Mouse (Mus musculus) urinary bladder, postnatal 36 days (tissue): ENCODE results near the gene Klc3.
A peak's percentile ranks its signal among the peaks of the same experiment; 100 is the strongest.

Source experiments
- DNase-seq, 2 experiments: peaks; one replicate each; pipeline ENCODE4 v3.0.0; 2022; ENCODE audit warnings: low spot score in 2 of 2, mixed read lengths in 1 of 2

Klc3 gene

GRCm38 (mm10) chr7:19403731-19404296, at the start of gene Klc3:
Klc3 (minus strand) TSS chr7:19404104.
- peak; percentile 71 to 73 for DNase-seq

DNA sequence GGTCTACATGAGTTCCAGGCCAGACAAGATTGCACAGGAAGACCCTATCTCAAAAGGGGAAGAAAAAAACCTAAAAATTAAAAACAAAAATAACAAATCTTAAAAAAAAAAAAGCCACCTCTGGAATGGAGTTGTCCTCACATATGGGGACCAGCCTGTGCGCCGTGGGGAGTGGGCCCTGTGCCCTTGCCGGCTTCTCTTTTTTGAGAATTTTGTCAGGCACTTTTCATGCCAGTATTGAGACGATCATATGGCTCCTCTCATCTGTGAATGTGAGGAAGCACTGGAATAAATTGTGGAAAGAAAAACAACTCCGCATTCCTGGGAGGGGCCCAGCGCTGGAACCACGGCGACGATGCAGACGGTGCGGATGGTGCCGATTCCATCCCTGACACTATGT, 45.3 kb upstream of the Klc3 start:
- DNase-seq, result no peak

DNA sequence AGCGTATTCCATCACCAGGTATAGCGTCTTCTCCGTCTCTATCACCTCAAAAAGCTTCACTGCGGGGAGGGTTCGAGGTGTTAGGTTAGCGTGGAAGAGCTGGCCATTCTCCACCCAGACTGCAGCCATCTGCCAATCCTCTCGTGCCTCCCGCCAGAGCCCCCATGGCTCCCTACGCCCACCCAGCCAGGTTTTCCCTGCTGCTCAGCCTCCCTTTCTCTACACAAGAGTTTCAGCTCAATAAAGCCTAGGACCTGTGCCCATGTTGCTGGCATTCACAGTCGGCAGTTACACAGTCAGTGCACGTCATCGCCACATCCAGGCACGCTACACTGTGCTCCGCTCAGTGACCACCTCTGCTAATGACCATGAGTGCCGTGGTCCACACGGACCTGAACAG, 43.8 kb upstream of the Klc3 start:
- DNase-seq, result no peak

GRCm38 (mm10) chr7:19444801-19445200, 40.9 kb upstream of the Klc3 start:
- DNase-seq, result no peak

DNA sequence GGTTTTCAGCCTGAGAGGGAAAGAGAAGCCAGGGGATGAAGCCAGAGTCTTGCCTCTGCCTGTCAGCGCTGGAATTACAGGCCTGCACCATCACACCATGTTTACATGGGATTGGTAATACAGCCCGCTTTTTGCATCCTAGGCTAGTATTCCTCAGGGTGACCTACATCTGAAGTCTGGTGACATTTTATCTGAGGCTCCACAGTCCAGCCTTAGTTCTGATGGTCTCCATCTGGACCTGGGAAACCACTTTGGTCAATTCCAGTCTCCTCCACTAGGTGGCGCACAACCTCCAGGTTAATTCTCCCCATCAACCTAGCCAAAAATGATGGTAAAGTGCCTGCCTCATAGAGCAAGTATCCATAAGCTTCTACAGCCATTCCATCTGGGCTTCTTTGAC, 39.4 kb upstream of the Klc3 start:
- peak; percentile 77 to 83 for DNase-seq

GRCm38 (mm10) chr7:19441448-19442091, 37.7 kb upstream of the Klc3 start:
- no peak for DNase-seq

DNA sequence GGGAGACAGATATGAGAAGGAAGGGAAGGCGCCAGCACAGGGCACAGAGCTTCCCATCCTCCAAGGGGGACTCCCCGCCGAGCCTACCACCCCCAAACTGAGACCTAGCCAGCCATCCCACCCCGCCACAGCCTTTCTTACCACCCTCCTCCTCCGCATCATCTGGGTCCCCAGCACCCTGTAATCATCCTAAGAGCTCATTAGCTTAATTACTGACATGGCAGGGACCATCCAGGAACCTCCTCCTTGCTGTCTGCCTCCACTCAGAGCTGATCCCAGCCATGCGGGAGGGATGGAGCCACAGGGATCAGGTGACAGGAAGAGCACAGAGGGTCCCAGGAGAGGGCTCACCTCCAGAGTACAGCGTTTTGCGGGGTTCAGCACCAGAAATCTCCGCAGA, 33.1 kb upstream of the Klc3 start:
- DNase-seq, result no peak

DNA sequence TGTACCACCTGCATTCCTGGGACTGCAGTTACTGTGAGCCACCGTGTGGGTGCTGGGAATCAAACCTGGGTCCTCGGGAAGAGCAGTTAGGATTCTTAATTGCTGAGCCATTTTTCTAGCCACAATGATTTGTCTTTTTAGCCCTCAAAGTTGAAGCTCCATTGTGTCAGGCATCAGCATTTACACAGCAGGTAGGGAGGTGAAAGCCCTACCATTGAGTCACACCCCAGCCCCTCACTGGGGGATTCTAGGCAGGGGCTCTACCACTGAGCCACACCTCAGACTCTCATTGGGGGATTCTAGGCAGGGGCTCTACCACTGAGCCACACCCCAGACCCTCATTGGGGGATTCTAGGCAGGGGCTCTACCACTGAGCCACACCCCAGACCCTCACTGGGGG, 32.4 kb upstream of the Klc3 start:
- DNase-seq, result no peak

DNA sequence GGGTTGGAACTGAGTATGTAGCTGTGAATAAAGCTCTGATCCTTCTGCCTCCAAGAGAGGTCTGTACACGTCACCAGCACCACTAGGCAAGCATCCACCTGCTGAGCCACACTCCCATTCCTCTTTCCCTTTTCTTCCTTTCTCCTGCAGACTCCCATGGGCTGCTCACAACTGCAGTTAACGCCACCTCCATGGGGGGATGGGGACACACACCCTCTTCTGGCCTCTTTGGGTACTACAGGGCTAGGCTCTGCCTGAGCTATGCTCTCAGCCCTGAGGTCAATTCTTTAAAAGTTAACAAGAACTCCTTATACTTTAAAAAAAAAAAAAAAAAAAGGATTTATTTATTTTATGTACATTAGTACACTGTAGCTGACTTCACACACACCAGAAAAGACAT, 28.6 kb upstream of the Klc3 start:
- DNase-seq, result no peak

GRCm38 (mm10) chr7:19430402-19430801, 26.5 kb upstream of the Klc3 start:
- no peak for DNase-seq

- no peak for DNase-seq
These were observed 25.8 kb upstream of the Klc3 start for GRCm38 (mm10) chr7:19429726-19430125.

- DNase-seq, result no peak
These were observed 24.2 kb upstream of the Klc3 start for GRCm38 (mm10) chr7:19427999-19428650.

- DNase-seq, result no peak
These were observed 23.0 kb upstream of the Klc3 start for GRCm38 (mm10) chr7:19426888-19427287.

DNA sequence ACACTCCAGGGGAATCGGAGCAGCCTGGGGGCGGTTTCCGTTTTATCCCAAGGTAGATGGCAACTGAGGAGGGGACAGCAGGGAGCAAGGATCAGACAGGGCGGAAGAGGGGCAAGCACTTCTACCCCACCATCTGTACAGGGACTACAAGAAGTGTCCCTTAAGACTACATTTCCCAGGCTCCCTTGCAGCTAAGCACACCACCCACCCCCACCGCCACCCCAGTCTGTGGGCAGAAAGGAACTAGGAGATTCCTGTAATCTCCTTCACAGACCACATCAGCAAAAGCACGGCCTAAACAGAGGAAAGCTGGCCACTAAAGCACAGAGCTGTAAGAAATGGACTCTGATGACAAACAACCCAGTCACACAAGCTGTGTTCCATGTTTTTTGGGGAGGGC, 22.4 kb upstream of the Klc3 start:
- no peak for DNase-seq

DNA sequence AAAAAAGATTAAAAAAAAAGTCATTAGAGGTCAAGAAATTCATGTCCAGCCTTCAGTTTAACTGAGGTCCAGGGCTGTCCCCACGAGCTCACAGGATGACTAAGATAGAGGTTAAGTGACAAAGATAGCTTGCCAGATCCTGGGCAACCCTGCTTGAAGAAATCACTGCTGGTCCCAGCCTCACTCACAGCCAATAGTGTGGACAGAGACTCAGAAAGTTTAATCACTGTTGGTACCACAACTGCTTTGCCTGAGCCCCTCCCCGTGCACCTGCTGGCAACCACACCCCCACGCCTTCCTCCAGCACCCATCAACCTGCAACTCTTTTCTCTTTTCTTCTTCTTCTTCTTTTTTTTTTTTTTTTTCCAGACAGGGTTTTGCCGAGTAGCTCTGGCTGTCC, 20.1 kb upstream of the Klc3 start:
- no peak for DNase-seq

GRCm38 (mm10) chr7:19423083-19423482, 19.2 kb upstream of the Klc3 start:
- DNase-seq, result no peak

DNA sequence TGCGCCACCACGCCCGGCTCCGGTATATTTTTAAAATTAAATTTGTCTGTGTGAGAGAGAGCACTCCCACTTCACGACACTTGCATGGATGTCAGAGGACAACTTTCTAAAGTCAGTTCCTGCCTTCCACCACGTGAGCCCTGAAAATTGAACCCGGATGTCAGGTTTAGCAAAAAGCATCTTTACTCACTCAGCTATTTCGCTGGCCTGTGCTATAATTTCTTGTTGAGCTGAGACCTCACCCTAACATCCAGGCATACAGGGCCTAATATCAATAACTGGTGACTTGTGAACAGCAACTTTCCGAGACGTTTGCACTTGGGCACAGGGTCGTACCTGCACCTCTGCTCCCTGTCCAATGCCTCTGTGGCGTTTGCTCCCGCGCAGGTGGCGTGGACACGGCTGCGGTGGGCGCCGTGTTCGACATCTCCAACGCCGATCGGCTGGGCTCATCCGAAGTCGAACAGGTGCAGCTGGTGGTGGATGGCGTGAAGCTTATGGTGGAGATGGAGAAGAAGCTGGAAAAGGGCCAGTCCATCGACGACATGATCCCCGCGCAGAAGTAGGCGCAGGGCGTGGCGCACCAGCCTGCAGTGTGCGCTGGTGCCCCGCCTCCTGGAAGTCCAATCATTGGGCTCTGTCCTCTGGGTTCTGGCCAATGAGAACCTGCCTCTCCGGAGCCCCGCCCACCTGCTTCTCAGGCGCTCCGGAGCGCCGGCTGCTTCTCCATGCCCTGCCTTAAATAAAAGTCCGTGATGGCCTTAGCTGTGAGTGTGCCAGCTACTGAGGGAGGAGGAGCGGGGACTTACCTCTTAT, 17.1 kb upstream of the Klc3 start:
- peak; percentile 74 to 85 for DNase-seq

DNA sequence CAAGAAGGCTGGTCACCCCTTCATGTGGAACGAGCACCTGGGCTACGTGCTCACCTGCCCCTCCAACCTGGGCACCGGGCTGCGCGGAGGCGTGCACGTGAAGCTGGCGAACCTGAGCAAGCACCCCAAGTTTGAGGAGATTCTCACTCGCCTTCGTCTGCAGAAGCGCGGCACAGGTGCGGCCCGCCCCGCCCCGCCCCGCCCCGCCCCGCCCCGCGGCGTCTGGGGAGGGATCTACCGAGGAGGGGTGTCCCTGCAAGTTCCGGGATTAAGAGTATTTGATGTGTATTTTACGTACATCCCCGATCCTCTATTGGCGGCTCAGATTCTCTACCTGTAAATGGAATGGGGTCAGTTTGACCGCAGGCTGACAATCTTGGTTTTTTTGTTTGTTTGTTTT, 16.2 kb upstream of the Klc3 start:
- no peak for DNase-seq

- no peak for DNase-seq
These were observed 12.7 kb upstream of the Klc3 start for GRCm38 (mm10) chr7:19416590-19416989.

GRCm38 (mm10) chr7:19413525-19413924, 9.6 kb upstream of the Klc3 start:
- no peak for DNase-seq

- DNase-seq, result no peak
These were observed 7.9 kb upstream of the Klc3 start for GRCm38 (mm10) chr7:19411783-19412182.

- no peak for DNase-seq
These were observed 7.0 kb upstream of the Klc3 start for GRCm38 (mm10) chr7:19410766-19411344.
